Mouse (Mus musculus): ENCODE data around the gene Megf6. TPM values are rescaled to one million over a fixed set of nuclear protein-coding genes. Genes with fewer than 3 reads are reported as not detected.
A peak's percentile ranks its signal among the peaks of the same experiment; 100 is the strongest.

Gene Megf6
- total RNA-seq, 2 experiments from 2014 or later, result 0.12 TPM; not detected in 1

GRCm38 (mm10) chr4:154159002-154159401 lies 11.5 kb upstream of the Megf6 start:
- peak; percentile 63 for ATAC-seq (replicated peaks; ENCODE audit: poor library complexity)

GRCm38 (mm10) chr4:154159961-154160537 lies 10.5 kb upstream of the Megf6 start:
- no peak for ATAC-seq (replicated peaks; ENCODE audit: poor library complexity)

- peak; percentile 79 for ATAC-seq (replicated peaks; ENCODE audit: poor library complexity)
These were observed 9.8 kb upstream of the Megf6 start, which contains the start of gene Tprgl for GRCm38 (mm10) chr4:154160538-154161390. Gene Tprgl (minus strand): TSS chr4:154160666.

GRCm38 (mm10) chr4:154163296-154163695 lies 7.2 kb upstream of the Megf6 start:
- ATAC-seq (replicated peaks; ENCODE audit: poor library complexity), result peak; percentile 24

- ATAC-seq (replicated peaks; ENCODE audit: poor library complexity), result peak; percentile 55; the same call in 1 of the 2 replicates
These were observed 3.5 kb upstream of the Megf6 start for GRCm38 (mm10) chr4:154167053-154167452.

- ATAC-seq (replicated peaks; ENCODE audit: poor library complexity), result no peak
These were observed 509 bp upstream of the Megf6 start for GRCm38 (mm10) chr4:154170021-154170420.

- no peak for ATAC-seq (replicated peaks; ENCODE audit: poor library complexity)
These were observed 811 bp downstream of the Megf6 start for GRCm38 (mm10) chr4:154171151-154171930.

GRCm38 (mm10) chr4:154171931-154172604 lies 1.5 kb downstream of the Megf6 start:
- no peak for ATAC-seq (replicated peaks; ENCODE audit: poor library complexity)

GRCm38 (mm10) chr4:154177257-154177656 lies 6.7 kb downstream of the Megf6 start:
- peak; percentile 48 for ATAC-seq (replicated peaks; ENCODE audit: poor library complexity)

- ATAC-seq (replicated peaks; ENCODE audit: poor library complexity), result no peak
These were observed 10.5 kb downstream of the Megf6 start for GRCm38 (mm10) chr4:154181001-154181400.

- no peak for ATAC-seq (replicated peaks; ENCODE audit: poor library complexity)
These were observed 13.0 kb downstream of the Megf6 start for GRCm38 (mm10) chr4:154183566-154183965.

- no peak for ATAC-seq (replicated peaks; ENCODE audit: poor library complexity)
These were observed 14.5 kb downstream of the Megf6 start for GRCm38 (mm10) chr4:154185001-154185400.

GRCm38 (mm10) chr4:154186002-154186537 lies 15.5 kb downstream of the Megf6 start:
- ATAC-seq (replicated peaks; ENCODE audit: poor library complexity), result no peak

- peak; percentile 85 for ATAC-seq (replicated peaks; ENCODE audit: poor library complexity)
These were observed 18.4 kb downstream of the Megf6 start for GRCm38 (mm10) chr4:154188948-154189347.

GRCm38 (mm10) chr4:154197961-154198360 lies 27.4 kb downstream of the Megf6 start:
- no peak for ATAC-seq (replicated peaks; ENCODE audit: poor library complexity)

GRCm38 (mm10) chr4:154198377-154198961 lies 27.9 kb downstream of the Megf6 start:
- ATAC-seq (replicated peaks; ENCODE audit: poor library complexity), result no peak

- no peak for ATAC-seq (replicated peaks; ENCODE audit: poor library complexity)
These were observed 31.0 kb downstream of the Megf6 start for GRCm38 (mm10) chr4:154201511-154201910.

GRCm38 (mm10) chr4:154204532-154204931 lies 34.0 kb downstream of the Megf6 start:
- no peak for ATAC-seq (replicated peaks; ENCODE audit: poor library complexity)

GRCm38 (mm10) chr4:154205392-154205791 lies 34.9 kb downstream of the Megf6 start:
- ATAC-seq (replicated peaks; ENCODE audit: poor library complexity), result no peak

- peak; percentile 94 for ATAC-seq (replicated peaks; ENCODE audit: poor library complexity)
These were observed 36.7 kb downstream of the Megf6 start for GRCm38 (mm10) chr4:154207261-154207660.

All from megakaryocyte progenitor cell, adult 5-6 weeks (primary cell).